Mouse (Mus musculus): ENCODE measurements at regions not wholly inside any gene's neighbourhood (a gene's known extent, or its start where the extent isn't known, plus 50 kb on each side); places are given as distances from the start of the nearest gene placed in this dataset.

DNA sequence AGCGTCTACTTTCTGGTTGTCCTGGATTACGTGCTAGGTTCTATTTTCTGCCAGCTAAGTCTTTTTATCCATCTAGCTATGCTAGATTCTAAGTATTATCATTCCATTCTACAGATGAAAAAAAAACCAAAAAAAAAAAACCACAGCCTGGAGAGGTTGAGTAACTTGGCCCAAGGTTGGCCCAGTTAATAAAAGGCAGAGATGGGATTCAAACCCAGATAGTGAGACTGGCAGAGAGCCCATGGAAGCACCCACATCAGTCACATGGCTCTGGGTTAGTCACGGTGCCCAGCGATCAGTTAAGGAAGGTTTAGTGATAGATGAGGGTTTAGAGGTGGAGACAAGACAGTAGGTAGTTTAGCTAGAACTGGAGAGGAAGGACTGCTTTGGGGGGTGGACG, 1150.8 kb upstream of the A1bg start:
- no peak for TF ChIP-seq POLR2A (IDR thresholded peaks at IDR 0.05; ENCODE audit: low read depth, low read length)
- TF ChIP-seq CTCF (IDR thresholded peaks at IDR 0.05; ENCODE audit: extremely low read depth, insufficient read depth, insufficient read length, insufficient replicate concordance), result no peak

Data from spleen, adult 2 months (tissue).